Mouse (Mus musculus) hematopoietic multipotent progenitor cell, adult 10-12 weeks (in vitro differentiated cells): ENCODE results near the gene Sipa1l1. TPM values are rescaled to one million over a fixed set of nuclear protein-coding genes. Genes with fewer than 3 reads are reported as not detected.

Experiments used
- polyA plus RNA-seq: library from polyadenylated mRNA; stranded (reverse); fragments of >175 nt; gene quantifications from 2 replicates; pipeline ENCODE4 v1.2.3, GENCODE M21; 2012; ENCODE audit warnings: low replicate concordance

The Sipa1l1 gene
- 30.3 and 31.1 TPM in 2 replicates for polyA plus RNA-seq

GRCm38 (mm10) chr12:82168820-82169533, at the start of gene Sipa1l1:
Sipa1l1 (plus strand) TSS chr12:82169320.

